Mouse (Mus musculus) thymus, adult 2 months (tissue): Measurements from ENCODE around the gene Panx2.

Source experiments
- CTCF ChIP-seq: fragments of 200-500 bp; IDR thresholded peaks from 2 replicates; pipeline ENCODE4 v1.5.1; 2012; ENCODE audit warnings: mild to moderate bottlenecking, control low read depth, low read length, moderate library complexity, borderline replicate concordance; ENCODE audit not compliant: control insufficient read depth, poor library complexity, insufficient read depth; ENCODE audit errors: extremely low read depth
- POLR2A ChIP-seq: fragments of 200-500 bp; IDR thresholded peaks from 2 replicates; pipeline ENCODE4 v1.6.1; 2012; ENCODE audit warnings: mild to moderate bottlenecking, low read length, control low read depth, moderate library complexity; ENCODE audit not compliant: control insufficient read depth, poor library complexity, insufficient read depth; ENCODE audit errors: extremely low read depth

- TF ChIP-seq CTCF, result no peak
- no peak for TF ChIP-seq POLR2A
Observed at GRCm38 (mm10) chr15:89074613-89075477, 15.3 kb downstream of the Panx2 start, which contains the start of gene Trabd.
